Mouse (Mus musculus): ENCODE measurements around the gene Crabp2.

Gene Crabp2

DNA sequence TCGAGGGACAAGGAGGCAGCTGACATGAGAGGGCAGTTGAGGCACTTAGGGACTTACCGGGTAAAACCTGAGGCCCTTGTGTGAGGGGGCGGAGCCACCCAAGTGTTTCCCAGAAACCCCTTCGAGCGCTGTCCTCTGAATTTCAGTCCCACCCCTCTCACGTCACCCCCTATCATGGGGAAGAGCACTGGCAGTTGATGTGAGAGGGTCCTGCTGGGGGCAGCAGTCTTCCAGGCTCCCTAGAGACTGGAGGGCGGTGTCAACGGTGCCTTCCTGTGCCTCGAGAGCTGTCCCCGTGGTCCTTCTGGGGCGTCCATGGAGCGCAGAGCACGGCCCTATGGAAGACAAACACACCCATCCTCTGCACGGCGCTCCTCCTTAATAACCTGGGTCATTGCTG is 39.2 kb downstream of the Crabp2 start:
- DNase-seq, result peak; percentile 18 to 46

DNA sequence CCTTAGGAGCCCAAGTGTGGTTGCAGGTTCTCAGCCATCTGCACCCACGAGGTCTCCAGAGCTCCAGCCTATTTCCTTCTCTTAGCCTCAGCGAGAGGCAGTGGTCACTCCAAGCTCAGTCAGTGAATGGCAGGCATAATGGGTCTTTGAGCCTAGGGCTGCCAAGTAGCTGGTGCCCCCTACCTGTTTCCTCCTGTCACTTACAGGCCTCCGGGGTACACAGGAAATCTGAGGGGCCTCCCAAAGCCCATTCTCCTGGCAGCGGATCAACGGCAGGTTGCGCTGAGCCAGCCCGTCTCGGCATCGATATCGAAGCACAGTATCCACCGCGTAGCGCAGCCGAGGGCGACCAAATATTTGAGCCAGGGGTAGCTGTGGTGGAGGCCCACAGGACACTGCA is 39.6 kb downstream of the Crabp2 start:
- DNase-seq, result peak in 1 of 2 experiments; percentile 23

DNA sequence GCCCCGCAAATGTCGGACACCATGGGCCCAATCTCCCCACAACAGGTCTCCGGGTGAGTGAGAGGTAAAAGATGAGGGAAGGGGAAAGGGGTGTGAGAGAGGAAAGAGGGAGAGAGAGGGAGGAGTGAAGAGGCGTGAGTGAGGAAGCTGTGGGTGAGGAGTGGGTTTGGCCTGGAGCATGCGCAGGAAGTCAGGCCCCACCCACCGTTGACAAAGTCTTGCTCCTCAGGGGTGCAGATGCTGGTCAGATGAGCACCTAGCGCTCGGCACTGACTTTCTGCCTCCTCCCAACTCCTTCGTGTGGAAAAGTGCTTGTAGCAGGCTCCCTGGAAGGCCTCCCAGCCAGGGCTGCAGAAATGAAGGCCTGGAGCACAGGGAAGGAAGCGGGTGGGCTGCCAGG is 41.5 kb downstream of the Crabp2 start:
- no peak for DNase-seq

DNA sequence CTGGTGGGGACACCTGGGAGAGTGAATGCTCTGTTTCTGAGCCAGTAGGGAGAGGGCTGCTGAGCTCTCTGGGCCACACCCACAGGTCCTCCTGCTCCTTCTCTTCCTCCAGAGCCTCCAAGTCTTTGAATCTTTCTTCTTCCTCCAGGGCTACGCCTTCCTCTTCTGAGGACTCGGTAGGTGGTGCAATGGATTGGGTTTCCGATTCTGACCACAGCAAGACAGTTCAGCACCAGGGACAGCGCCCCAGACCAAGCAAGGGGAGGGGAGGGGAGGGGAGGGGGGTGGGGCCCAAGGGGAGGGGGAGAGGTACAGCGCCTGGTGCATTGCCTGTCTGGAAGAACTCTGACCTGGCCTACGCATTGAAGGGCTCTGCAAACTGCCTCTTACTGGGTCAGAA is 45.0 kb downstream of the Crabp2 start:
- peak; percentile 37 to 40 for DNase-seq

DNA sequence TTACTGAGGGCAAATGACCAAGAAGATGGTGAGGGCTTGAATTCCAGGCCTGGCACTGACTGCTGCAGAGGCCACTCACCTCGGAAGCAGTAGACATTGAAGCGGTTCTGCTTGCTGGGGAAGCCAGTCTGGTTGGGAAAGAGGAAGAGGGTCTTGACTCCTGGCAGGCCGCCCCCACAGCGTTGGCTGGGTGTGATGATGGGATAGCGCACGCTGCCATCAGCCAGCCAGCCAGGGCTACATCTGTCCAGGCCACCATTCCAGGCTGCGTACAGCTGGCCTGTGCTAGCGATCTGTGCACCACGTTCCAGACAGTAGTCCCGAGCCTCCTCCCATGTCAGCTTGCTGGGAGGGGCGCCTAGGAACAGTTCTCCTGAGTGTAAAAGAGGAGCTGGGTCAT is 46.9 kb downstream of the Crabp2 start:
- no peak for DNase-seq

GRCm38 (mm10) chr3:87996401-87996800 is 47.9 kb downstream of the Crabp2 start:
- no peak for DNase-seq

DNA sequence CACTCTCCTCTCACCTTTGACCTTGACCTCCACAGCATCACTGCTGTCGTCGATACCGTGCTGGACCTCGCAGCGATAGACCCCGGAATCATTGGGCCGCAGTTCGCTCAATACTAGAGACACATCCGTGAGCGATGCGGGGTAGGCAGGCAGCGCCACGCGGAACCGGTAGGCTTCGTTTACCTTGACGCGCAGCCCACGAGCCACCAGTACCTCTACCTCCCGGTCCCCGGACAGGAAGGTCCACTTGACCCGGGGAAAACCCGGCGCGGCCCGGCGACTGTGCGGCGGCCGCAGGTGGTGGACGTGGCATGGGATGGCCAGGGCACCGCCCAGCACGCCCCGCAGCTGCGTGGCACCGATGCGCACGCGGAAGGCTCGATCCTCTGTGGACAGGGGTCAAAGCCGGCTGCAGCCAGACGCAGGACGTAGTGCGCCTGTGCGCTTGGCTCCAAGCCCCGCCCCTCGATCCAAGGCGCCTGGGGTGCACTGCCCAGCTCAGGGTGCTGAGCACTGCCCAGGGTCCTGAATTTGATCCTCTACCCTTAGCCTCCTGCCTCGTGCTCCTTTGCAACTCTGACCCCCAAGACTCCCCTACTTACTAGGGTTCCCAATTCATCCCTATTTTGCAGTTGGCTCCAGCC is 48.6 kb downstream of the Crabp2 start:
- no peak for DNase-seq

DNA sequence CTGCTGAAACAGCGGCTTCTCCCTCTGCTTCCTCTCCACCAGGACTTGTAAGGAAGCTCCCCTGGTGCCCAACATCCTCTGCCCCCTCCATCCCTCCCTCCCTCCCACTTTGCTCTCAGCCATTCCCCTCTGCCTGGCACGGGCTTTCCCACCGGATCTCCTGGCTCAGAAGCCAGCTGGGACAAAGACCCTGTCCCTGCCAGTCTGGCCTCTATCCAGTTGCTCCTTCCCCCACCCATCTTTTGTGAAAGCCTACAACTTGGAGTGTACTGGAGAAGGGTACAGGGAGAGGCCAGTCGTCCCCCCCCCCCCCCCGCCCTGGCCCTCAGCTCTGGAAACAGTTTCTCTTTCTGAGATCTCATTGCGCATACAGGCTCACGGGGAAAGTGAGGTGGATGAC is 50.3 kb downstream of the Crabp2 start:
- DNase-seq, result no peak

GRCm38 (mm10) chr3:87999243-87999895 is 50.9 kb downstream of the Crabp2 start:
- no peak for DNase-seq

GRCm38 (mm10) chr3:88000181-88000580 is 51.7 kb downstream of the Crabp2 start, which contains the start of gene Bcan:
Bcan (minus strand) TSS chr3:88000230.
- DNase-seq, result no peak

DNA sequence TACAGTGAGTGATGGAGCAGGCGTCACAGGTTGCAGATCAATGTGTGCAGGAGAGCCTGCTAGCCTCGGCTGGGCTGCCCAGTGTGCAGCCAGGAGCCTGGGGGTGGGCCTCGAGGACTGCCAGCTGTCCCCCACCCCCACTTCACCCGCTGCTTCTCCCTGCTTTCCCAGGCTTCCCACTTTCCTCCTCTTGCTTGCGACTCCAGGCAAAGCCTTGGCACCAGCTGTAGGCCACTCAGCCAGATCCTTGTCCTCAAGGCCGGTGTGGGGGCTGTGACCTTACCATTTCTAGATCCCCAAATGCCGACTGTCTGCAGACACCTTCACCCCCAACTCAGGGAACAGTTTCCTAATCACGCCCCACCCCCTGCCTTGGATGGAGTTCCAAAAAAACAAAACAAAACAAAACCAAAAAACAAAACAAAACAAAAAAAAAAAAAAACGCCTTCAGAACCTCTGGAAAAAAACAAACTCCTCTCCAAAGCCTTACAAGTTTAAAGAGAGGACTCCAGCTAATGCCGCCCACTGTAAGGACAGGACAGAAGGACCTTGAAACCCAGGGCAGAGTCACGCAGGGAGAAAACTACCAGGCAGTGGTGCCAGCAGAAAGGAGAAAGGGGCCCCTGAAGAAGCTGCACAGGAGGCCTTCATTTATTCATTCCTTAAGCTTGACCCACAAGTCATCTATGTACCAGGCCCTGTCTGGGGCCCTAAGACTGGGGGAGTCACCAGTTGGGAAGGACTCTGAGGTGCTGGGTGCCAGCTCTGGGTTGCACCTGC is 52.5 kb downstream of the Crabp2 start:
- no peak for DNase-seq

DNA sequence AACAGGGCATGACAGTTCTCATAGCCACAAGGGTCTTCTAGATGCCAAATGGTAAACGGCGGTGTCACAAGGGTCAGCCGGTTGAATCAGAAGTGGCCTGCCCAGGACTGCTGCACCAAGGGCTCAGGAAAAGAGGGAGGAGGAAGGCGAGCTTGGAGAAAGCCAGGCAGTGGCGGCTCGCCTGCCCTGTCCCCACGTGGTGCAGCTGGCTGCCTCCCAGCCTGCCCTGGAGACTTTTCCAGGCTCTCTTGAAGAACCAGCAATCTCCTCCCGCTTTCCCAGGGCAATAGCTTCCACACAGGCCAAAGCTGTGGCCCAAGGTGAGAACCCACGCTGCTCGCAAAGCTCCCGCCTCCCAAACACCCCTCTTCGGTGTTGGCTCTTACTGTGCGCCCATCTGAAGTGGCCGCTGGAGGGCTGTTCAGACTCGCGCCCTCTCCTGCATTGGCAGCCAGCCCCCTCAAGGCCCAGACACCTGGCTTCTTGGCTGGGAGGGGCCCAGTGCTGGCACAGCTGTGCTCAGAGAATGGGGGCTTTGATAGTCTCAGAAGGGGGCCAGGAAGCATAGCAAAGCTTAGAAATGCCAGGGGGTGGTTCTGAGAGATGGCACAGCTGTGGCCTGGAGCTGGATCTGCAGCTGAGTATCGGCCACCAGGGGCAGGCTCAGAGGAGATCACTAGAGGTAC is 54.0 kb downstream of the Crabp2 start:
- DNase-seq, result peak in 1 of 2 experiments; percentile 36

Data from thymus, postnatal 36 days (tissue).